Mouse (Mus musculus) testis, adult 2 months (tissue): ENCODE data around the gene Hyal2. TPM values are rescaled to one million over a fixed set of nuclear protein-coding genes. Genes with fewer than 3 reads are reported as not detected.

Experiments used
- H3K27ac ChIP-seq: fragments of 200-500 bp; 2 replicates; pipeline ENCODE4 v1.5.1; 2012; ENCODE audit warnings: low read depth, low read length; ENCODE audit not compliant: control insufficient read depth, insufficient read depth
- H3K27me3 ChIP-seq: fragments of 200-500 bp; 2 replicates; pipeline ENCODE4 v1.6.1; 2012; ENCODE audit warnings: mild to moderate bottlenecking, low read length, moderate library complexity; ENCODE audit not compliant: control insufficient read depth, insufficient read depth
- H3K36me3 ChIP-seq: fragments of 200-500 bp; 2 replicates; pipeline ENCODE4 v1.6.1; 2012; ENCODE audit warnings: mild to moderate bottlenecking, low read length; ENCODE audit not compliant: control insufficient read depth, insufficient read depth
- H3K4me1 ChIP-seq: fragments of 200-500 bp; 2 replicates; pipeline ENCODE4 v1.6.1; 2012; ENCODE audit warnings: low read length; ENCODE audit not compliant: control insufficient read depth, insufficient read depth
- H3K4me3 ChIP-seq: fragments of 200-500 bp; 2 replicates; pipeline ENCODE4 v1.5.1; 2012; ENCODE audit warnings: low read depth, mild to moderate bottlenecking, low read length, moderate library complexity, mixed read lengths; ENCODE audit not compliant: control insufficient read depth
- CTCF ChIP-seq: fragments of 200-500 bp; IDR thresholded peaks from 2 replicates; pipeline ENCODE4 v1.5.1; 2012; ENCODE audit warnings: low read depth, mild to moderate bottlenecking, inconsistent platforms, low read length, moderate library complexity; ENCODE audit not compliant: control insufficient read depth, insufficient read depth, insufficient replicate concordance
- POLR2A ChIP-seq: fragments of 200-500 bp; IDR thresholded peaks from 2 replicates; pipeline ENCODE4 v1.6.1; 2012; ENCODE audit warnings: low read depth, mild to moderate bottlenecking, inconsistent platforms, low read length, moderate library complexity; ENCODE audit not compliant: control insufficient read depth
- polyA plus RNA-seq: library from polyadenylated mRNA; depleted of rRNA; stranded (reverse); fragments of >200 nt; gene quantifications from 2 replicates; pipeline ENCODE4 v1.2.3, GENCODE M21; 2012

The Hyal2 gene
- polyA plus RNA-seq, 1 experiment: 6.4 TPM

DNA sequence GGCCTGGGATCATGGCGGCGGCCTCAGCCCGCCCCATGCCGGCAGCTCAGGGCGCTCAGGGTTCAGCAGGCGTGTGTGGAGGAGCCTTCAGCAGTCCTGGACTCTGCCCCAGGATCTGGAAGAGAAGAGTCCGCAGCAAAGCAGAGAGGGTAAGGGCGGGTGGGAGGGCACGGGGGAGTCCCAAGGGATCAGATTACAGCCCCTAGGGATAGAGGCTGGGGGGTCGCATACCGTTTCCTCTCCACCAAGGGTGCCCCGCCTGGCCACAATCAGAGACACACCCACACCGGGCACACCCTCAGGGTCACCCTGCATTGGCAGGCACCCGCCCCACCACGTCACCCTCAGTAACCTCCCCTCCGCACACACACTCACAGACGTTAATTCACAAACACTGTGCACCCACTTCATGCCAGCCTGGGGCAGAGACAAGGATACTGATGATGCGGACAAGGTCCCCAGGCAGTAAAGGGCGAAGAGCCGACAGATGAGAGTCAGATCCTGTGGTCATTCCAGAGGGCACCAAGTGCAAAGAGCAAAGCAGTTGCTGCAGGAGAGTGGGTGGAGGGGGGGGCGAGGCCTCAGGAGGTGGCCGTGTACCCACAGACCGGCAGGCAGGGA lies 37.4 kb downstream of the Hyal2 start:
- H3K27ac ChIP-seq: no peak overlapping the region
- no peak for TF ChIP-seq CTCF
- TF ChIP-seq POLR2A: no peak
- H3K36me3 ChIP-seq: no peaks in the 10 kb centered on the region
- no peaks in the 10 kb centered on the region for H3K27me3 ChIP-seq
- peak overlapping the region; percentile 51 for H3K4me3 ChIP-seq
- H3K4me1 ChIP-seq: peaks cover 7% of the 10 kb centered on the region

DNA sequence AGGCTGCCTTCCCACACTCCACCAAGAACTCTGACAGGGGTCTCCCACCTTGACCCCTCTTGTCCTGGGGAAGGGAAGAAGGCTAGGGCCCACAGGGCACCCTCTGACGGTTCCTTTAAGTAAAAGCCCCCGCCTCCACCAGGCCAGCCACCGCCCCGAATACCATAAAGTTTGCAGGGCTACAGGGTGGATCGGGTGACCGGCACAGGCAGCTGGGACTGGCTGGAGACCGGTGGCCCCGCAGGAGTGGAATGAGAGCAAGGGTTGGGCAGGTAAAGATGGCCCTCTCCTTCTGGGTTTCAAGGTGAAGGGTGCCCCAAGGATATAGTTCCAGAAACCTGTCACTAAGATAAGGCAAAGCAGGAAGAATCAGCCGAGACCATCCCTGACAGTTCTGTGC lies 38.8 kb downstream of the Hyal2 start:
- no peak for TF ChIP-seq POLR2A
- TF ChIP-seq CTCF: no peak

DNA sequence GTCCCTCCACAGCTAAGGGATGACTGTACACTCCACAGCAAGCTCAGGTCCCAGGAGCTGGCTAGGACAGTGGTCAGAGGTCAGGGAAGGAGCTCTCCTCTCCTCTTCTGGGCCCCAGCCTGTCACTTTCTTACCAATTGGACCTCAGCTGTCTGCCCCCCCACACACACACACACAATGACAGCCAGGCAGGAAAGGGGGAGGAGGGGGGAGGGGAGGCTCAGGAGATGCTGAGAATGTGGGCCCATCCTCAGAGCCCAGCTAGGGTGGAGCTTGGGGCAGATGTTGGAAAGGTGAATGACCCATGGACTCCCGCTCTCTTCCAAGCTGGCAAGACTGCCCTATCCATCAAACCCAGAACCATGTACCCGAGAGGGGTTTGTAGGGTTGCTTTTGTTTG lies 39.3 kb downstream of the Hyal2 start:
- TF ChIP-seq CTCF: no peak
- no peak for TF ChIP-seq POLR2A
- H3K36me3 ChIP-seq: no peaks in the 10 kb centered on the region
- H3K4me3 ChIP-seq: no peak overlapping the region
- no peaks in the 10 kb centered on the region for H3K27me3 ChIP-seq
- H3K4me1 ChIP-seq: peaks cover 14% of the 10 kb centered on the region
- H3K27ac ChIP-seq: no peak overlapping the region

More for the DNA sequence above, 38.8 kb downstream of the Hyal2 start:
- Histone ChIP-seq H3K36me3 (no peaks in the 10 kb centered on the region), H3K27ac (no peak overlapping the region), H3K27me3 (no peaks in the 10 kb centered on the region), H3K4me3 (no peak overlapping the region; the same call in 1 of the 2 replicates), H3K4me1 (peaks cover 9% of the 10 kb centered on the region)

DNA sequence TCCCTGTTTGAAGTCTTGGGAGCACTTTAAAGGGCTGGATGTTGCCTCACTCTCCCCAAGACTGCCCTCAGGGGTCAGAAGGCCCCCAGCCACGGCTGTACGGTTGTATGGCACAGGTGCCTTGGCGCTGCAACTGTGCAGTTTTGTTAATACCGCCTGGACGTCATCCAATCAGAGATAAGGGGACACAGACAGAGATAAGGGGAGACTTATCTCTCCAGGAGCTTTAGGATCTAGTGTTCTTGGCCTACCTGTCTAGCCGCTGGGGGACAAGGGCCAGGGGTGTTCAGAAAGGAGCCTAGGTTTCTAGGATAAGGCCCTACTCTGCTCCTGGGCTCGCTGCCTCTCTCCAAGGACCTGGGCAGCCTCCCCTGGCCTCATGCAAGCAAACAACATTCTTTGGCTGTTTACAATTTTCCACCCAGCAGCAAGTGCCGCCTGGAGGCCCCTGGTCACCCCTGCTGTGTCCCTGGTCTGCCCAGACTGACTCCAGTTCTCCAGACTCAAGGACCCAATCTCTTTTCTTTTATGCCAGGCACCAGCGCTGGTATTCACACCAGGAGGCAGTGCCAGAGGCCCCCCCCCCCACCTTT lies 40.0 kb downstream of the Hyal2 start:
- H3K4me1 ChIP-seq: peaks cover 15% of the 10 kb centered on the region
- no peaks in the 10 kb centered on the region for H3K36me3 ChIP-seq
- H3K27me3 ChIP-seq: no peaks in the 10 kb centered on the region
- TF ChIP-seq POLR2A (no peak), CTCF (no peak)
- no peak overlapping the region for H3K4me3 ChIP-seq
- no peak overlapping the region for H3K27ac ChIP-seq

DNA sequence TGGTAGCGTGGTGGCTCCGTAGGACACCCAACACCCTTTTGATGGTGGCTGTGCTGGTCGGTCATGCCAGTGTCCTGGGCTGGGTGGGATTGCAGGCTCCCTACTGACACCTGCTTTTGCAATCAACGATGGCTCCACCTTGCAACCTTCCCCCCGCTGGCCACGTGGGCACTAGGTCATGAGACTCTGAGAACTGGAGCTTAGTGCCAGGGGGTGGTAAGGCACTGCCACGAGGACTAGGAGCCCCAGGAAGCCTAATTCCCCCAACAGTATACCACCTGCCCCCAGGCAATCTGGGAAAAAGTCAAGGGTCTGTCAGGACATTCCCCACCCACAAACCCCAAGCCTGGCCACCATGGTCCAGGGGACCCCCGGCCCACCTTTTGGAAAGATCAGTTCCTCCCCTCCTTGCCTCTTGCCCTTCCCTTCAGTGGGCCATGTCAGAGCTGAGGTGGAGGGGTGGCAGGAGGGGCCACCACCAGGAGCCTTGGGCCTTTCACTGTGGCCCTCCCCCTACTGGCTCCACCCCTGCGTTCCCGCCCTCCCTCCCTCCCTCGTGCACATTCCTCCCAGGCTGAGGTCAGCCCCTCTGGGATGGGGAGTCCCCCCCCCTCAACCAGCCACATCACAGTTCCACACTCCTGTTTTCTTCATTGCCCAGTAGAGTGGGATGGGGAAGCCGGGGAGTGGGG lies 41.1 kb downstream of the Hyal2 start, which contains the start of gene Sema3b:
TSS of gene Sema3b (minus strand) at position 489 of the 692 bp plus-strand sequence.
- Histone ChIP-seq H3K4me3 (no peak within 1 kb of the TSS), H3K27ac (no peak within 1 kb of the TSS), H3K27me3 (no peaks in the 10 kb centered on the region), H3K4me1 (peaks cover 11% of the 10 kb centered on the region), H3K36me3 (no peaks in the 10 kb centered on the region)
- no peak for TF ChIP-seq POLR2A
- no peak for TF ChIP-seq CTCF

DNA sequence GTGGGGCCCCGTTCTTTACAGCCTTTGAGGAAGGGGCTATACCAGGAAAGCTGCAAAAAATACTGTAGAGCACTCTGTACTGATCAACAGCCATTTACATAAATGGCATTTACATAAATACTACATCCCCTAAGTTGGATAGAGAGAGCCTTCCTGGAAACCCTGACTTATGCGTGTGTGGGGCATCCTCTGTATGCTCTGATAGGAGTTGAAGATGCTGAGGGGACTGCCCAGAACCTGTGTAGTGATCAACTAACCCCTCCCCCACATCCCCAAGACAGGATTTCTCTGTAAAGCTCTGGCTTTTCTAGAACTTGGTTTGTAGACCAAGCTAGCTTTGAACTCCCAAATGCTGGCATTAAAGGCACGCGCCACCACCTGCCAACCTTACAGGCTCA lies 41.7 kb downstream of the Hyal2 start:
- H3K27me3 ChIP-seq: no peaks in the 10 kb centered on the region
- H3K36me3 ChIP-seq: no peaks in the 10 kb centered on the region
- peaks cover 11% of the 10 kb centered on the region for H3K4me1 ChIP-seq
- no peak overlapping the region for H3K4me3 ChIP-seq
- no peak overlapping the region for H3K27ac ChIP-seq
- no peak for TF ChIP-seq CTCF
- no peak for TF ChIP-seq POLR2A

DNA sequence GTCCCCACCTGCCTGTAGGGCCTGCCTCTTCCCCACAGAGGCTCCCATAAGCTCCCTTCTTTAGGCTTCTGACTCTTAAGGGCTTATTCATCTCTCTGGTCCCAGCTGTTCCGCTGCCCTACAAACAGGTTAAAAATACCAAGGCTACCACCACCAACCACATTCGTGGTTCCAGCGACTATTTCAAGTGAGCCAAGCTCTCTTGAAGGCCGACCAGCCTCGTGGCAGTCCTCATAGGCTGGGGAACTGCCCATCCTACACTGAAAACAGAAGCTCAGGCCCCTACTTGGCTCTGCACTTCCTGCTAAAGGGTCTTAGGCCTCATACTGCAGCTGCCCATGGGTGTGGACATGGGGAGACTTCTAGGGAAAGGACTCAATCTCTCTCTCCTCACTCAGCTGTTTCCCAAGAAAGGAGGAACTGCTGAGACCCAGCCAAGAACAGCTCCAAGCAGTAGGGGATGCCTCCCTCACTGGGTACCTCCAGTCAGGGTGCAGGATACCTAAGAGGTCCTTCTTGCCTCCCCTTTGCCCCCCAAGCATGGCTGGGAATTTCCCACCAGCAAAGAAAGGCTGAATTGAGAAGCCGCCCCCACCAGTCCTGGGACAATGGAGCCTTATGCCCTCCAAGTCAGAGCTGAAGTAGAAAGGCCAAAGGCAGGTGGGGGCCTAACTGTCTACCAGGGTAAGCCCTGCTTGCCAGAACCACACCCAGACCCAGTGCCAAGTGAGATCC lies 43.9 kb downstream of the Hyal2 start:
- no peaks in the 10 kb centered on the region for H3K27me3 ChIP-seq
- no peaks in the 10 kb centered on the region for H3K36me3 ChIP-seq
- H3K27ac ChIP-seq: no peak overlapping the region
- TF ChIP-seq CTCF: no peak
- TF ChIP-seq POLR2A: no peak
- peaks cover 11% of the 10 kb centered on the region for H3K4me1 ChIP-seq
- H3K4me3 ChIP-seq: no peak overlapping the region
